ENCODE assay signal across 8 mouse cellular contexts in genomic region chr11:59506713-59507074, GRCm38 (mm10). TPM values are rescaled to one million over a fixed set of nuclear protein-coding genes. Genes with fewer than 3 reads are reported as not detected.
DNase-seq lines count a peak whose midpoint lies in the region; ATAC-seq lines count a peak whose summit lies in the region.

No protein-coding gene starts in this region.

- peak overlapping the region; percentile 93 for H3K4me2 ChIP-seq in neural tube, embryonic 11.5 days (ENCODE audit: low read depth)
- peak overlapping the region; percentile 89 for H3K4me2 ChIP-seq in liver, embryonic 11.5 days
- peak overlapping the region; percentile 89 for H3K4me2 ChIP-seq in stomach, embryonic 16.5 days (ENCODE audit: low read depth, low read length)

- H3K36me3 ChIP-seq in erythroblast, embryonic 14.5 days (ENCODE audit: control insufficient read depth), result peaks cover 20% of the 10 kb centered on the region
- H3K36me3 ChIP-seq in neural tube, embryonic 11.5 days (ENCODE audit: control insufficient read depth, insufficient read depth, low read length), result peaks cover 9% of the 10 kb centered on the region
- peaks cover 22% of the 10 kb centered on the region for H3K36me3 ChIP-seq in liver, embryonic 11.5 days (ENCODE audit: control insufficient read depth, insufficient read depth, low read length)
- H3K36me3 ChIP-seq in stomach, embryonic 16.5 days (ENCODE audit: control insufficient read depth, insufficient read depth, low read length), result peaks cover 19% of the 10 kb centered on the region

- ATAC-seq in erythroblast, adult 5-6 weeks (replicated peaks; ENCODE audit: low FRiP score, poor library complexity, severe bottlenecking), result no peak
- no peak; the same call in 1 of the 2 replicates for ATAC-seq in neural tube, embryonic 11.5 days (ENCODE audit: insufficient read depth, low FRiP score, low TSS enrichment)
- no peak for ATAC-seq in liver, embryonic 11.5 days (replicated peaks; ENCODE audit: low FRiP score)
- ATAC-seq in stomach, embryonic 16.5 days (ENCODE audit: insufficient read depth, low FRiP score), result no peak; the same call in 1 of the 2 replicates

- under 1% methylated on average over 14 of the region's 14 CpGs for WGBS in neural tube, embryonic 11.5 days
- WGBS in liver, embryonic 11.5 days, result 6% methylated on average over 14 of the region's 14 CpGs
- 2% methylated on average over 14 of the region's 14 CpGs for WGBS in stomach, embryonic 16.5 days

- peaks cover 24% of the 10 kb centered on the region for H3K27me3 ChIP-seq in erythroblast, embryonic 14.5 days (ENCODE audit: control insufficient read depth)
- H3K27me3 ChIP-seq in neural tube, embryonic 11.5 days (ENCODE audit: control insufficient read depth, insufficient read depth, low read length), result no peaks in the 10 kb centered on the region
- H3K27me3 ChIP-seq in liver, embryonic 11.5 days (replicated peaks; ENCODE audit: control insufficient read depth, insufficient read depth, low read length), result no peaks in the 10 kb centered on the region
- no peaks in the 10 kb centered on the region for H3K27me3 ChIP-seq in stomach, embryonic 16.5 days (ENCODE audit: control insufficient read depth, insufficient read depth, low read length)

- peaks cover 20% of the 10 kb centered on the region for H3K4me1 ChIP-seq in erythroblast, embryonic 14.5 days (ENCODE audit: control insufficient read depth)
- H3K4me1 ChIP-seq in neural tube, embryonic 11.5 days (ENCODE audit: control insufficient read depth, insufficient read depth, low read length), result peaks cover 6% of the 10 kb centered on the region
- peaks cover 9% of the 10 kb centered on the region for H3K4me1 ChIP-seq in liver, embryonic 11.5 days (replicated peaks; ENCODE audit: control insufficient read depth, insufficient read depth, low read length)
- H3K4me1 ChIP-seq in stomach, embryonic 16.5 days (ENCODE audit: control insufficient read depth, insufficient read depth, low read length), result peaks cover 14% of the 10 kb centered on the region

- peak overlapping the region; percentile 71 for H3K4me3 ChIP-seq in erythroblast, embryonic 14.5 days (replicated peaks)
- H3K4me3 ChIP-seq in neural tube, embryonic 11.5 days (ENCODE audit: low read depth, low read length), result peak overlapping the region; percentile 83
- peak overlapping the region; percentile 88 for H3K4me3 ChIP-seq in liver, embryonic 11.5 days (ENCODE audit: low read depth, low read length)
- peak overlapping the region; percentile 94 for H3K4me3 ChIP-seq in stomach, embryonic 16.5 days (replicated peaks; ENCODE audit: low read length)

- peak overlapping the region; percentile 81 for H3K27ac ChIP-seq in neural tube, embryonic 11.5 days (ENCODE audit: low read depth, low read length)
- peak overlapping the region; percentile 84 for H3K27ac ChIP-seq in liver, embryonic 11.5 days (ENCODE audit: low read depth, low read length)
- peak overlapping the region; percentile 95 for H3K27ac ChIP-seq in stomach, embryonic 16.5 days (ENCODE audit: low read length)

- no peaks in the 10 kb centered on the region for H3K9me3 ChIP-seq in erythroblast, embryonic 14.5 days (ENCODE audit: control insufficient read depth, low read length)
- no peaks in the 10 kb centered on the region for H3K9me3 ChIP-seq in neural tube, embryonic 11.5 days (ENCODE audit: control insufficient read depth, low read length)
- H3K9me3 ChIP-seq in liver, embryonic 11.5 days (ENCODE audit: control insufficient read depth, low read length), result no peaks in the 10 kb centered on the region
- no peaks in the 10 kb centered on the region for H3K9me3 ChIP-seq in stomach, embryonic 16.5 days (replicated peaks; ENCODE audit: control insufficient read depth, low read length)

- DNase-seq in neural tube, embryonic 11.5 days (ENCODE audit: low spot score), result no peak
- no peak for DNase-seq in neural tube, embryonic 10.5 days (ENCODE audit: extremely low spot score, low spot score)
- no peak for DNase-seq in liver, embryonic 11.5 days (ENCODE audit: low spot score)
- no peak for DNase-seq in adrenal gland, adult 18-20 months (ENCODE audit: low spot score in 2 of 2)
- no peak for DNase-seq in cerebellum, postnatal 10 days

- peak overlapping the region; percentile 97 for H3K9ac ChIP-seq in neural tube, embryonic 11.5 days (ENCODE audit: low read length)
- H3K9ac ChIP-seq in liver, embryonic 11.5 days (ENCODE audit: low read depth, low read length), result peak overlapping the region; percentile 84
- H3K9ac ChIP-seq in stomach, embryonic 16.5 days (ENCODE audit: low read length), result peak overlapping the region; percentile 96

RNA-seq across cellular contexts. Expression of gene Zkscan17, which starts 19.9 kb away (rescaled TPM):
- 0.22 and 0.50 TPM in 2 replicates for polyA plus RNA-seq in erythroblast, embryonic 14.5 days (2012)
- total RNA-seq in erythroblast, adult 5-6 weeks (2015; ENCODE audit: low replicate concordance), result 1.3 and 3.5 TPM in 2 replicates
- 2.2 and 2.7 TPM in 2 replicates for total RNA-seq in erythroblast, adult 5-6 weeks (2017; ENCODE audit: low replicate concordance)
- polyA plus RNA-seq in neural tube, embryonic 11.5 days (2014; fragmentation: Nextera tagmentation; extraction: Ambion mirVana), result 26.0 and 27.9 TPM in 2 replicates
- 16.8 TPM in 2 replicates for polyA plus RNA-seq in liver, embryonic 11.5 days (2014; fragmentation: Nextera tagmentation; extraction: Ambion mirVana)
- 16.4 and 18.2 TPM in 2 replicates for polyA plus RNA-seq in stomach, embryonic 16.5 days (2015; fragmentation: Nextera tagmentation; extraction: Ambion mirVana)
- total RNA-seq in adrenal gland, adult 18-20 months (2021), result 10 to 100 TPM; 13.7 to 15.5 TPM

RNA-seq across cellular contexts. Expression of gene Zfp867, which starts 34.4 kb away (rescaled TPM):
- not detected in 2 replicates for polyA plus RNA-seq in erythroblast, embryonic 14.5 days (2012)
- total RNA-seq in erythroblast, adult 5-6 weeks (2015; ENCODE audit: low replicate concordance), result 0.77 TPM in 1 of 2 replicates, not detected in the other
- 0.51 TPM in 1 of 2 replicates, not detected in the other for total RNA-seq in erythroblast, adult 5-6 weeks (2017; ENCODE audit: low replicate concordance)
- 10.1 and 11.6 TPM in 2 replicates for polyA plus RNA-seq in neural tube, embryonic 11.5 days (2014; fragmentation: Nextera tagmentation; extraction: Ambion mirVana)
- 3.2 and 3.6 TPM in 2 replicates for polyA plus RNA-seq in liver, embryonic 11.5 days (2014; fragmentation: Nextera tagmentation; extraction: Ambion mirVana)
- 6.7 and 6.8 TPM in 2 replicates for polyA plus RNA-seq in stomach, embryonic 16.5 days (2015; fragmentation: Nextera tagmentation; extraction: Ambion mirVana)
- 1 to 10 TPM; 3.7 TPM for total RNA-seq in adrenal gland, adult 18-20 months (2021)

RNA-seq across cellular contexts. Expression of gene Nlrp3, which starts 34.7 kb away (rescaled TPM):
- polyA plus RNA-seq in erythroblast, embryonic 14.5 days (2012), result 0.04 and 0.06 TPM in 2 replicates
- 5.9 TPM in 1 of 2 replicates, not detected in the other for total RNA-seq in erythroblast, adult 5-6 weeks (2015; ENCODE audit: low replicate concordance)
- 1.3 and 3.0 TPM in 2 replicates for total RNA-seq in erythroblast, adult 5-6 weeks (2017; ENCODE audit: low replicate concordance)
- polyA plus RNA-seq in neural tube, embryonic 11.5 days (2014; fragmentation: Nextera tagmentation; extraction: Ambion mirVana), result 0.11 and 0.14 TPM in 2 replicates
- 0.34 and 0.39 TPM in 2 replicates for polyA plus RNA-seq in liver, embryonic 11.5 days (2014; fragmentation: Nextera tagmentation; extraction: Ambion mirVana)
- polyA plus RNA-seq in stomach, embryonic 16.5 days (2015; fragmentation: Nextera tagmentation; extraction: Ambion mirVana), result 0.49 and 0.62 TPM in 2 replicates
- total RNA-seq in adrenal gland, adult 18-20 months (2021), result under 1 TPM; 0.96 to 0.99 TPM

RNA-seq across cellular contexts. Expression of gene Snap47, which starts 55.7 kb away (rescaled TPM):
- 0.51 and 0.58 TPM in 2 replicates for polyA plus RNA-seq in erythroblast, embryonic 14.5 days (2012)
- total RNA-seq in erythroblast, adult 5-6 weeks (2015; ENCODE audit: low replicate concordance), result 0.38 TPM in 1 of 2 replicates, not detected in the other
- 0.42 and 2.6 TPM in 2 replicates for total RNA-seq in erythroblast, adult 5-6 weeks (2017; ENCODE audit: low replicate concordance)
- 193 and 203 TPM in 2 replicates for polyA plus RNA-seq in neural tube, embryonic 11.5 days (2014; fragmentation: Nextera tagmentation; extraction: Ambion mirVana)
- 57.9 and 67.4 TPM in 2 replicates for polyA plus RNA-seq in liver, embryonic 11.5 days (2014; fragmentation: Nextera tagmentation; extraction: Ambion mirVana)
- polyA plus RNA-seq in stomach, embryonic 16.5 days (2015; fragmentation: Nextera tagmentation; extraction: Ambion mirVana), result 99.0 and 101 TPM in 2 replicates
- 10 to 100 TPM; 72.5 to 92.1 TPM for total RNA-seq in adrenal gland, adult 18-20 months (2021)

RNA-seq across cellular contexts. Expression of gene Jmjd4, which starts 56.8 kb away (rescaled TPM):
- 0.17 and 0.33 TPM in 2 replicates for polyA plus RNA-seq in erythroblast, embryonic 14.5 days (2012)
- 0.38 and 2.1 TPM in 2 replicates for total RNA-seq in erythroblast, adult 5-6 weeks (2015; ENCODE audit: low replicate concordance)
- total RNA-seq in erythroblast, adult 5-6 weeks (2017; ENCODE audit: low replicate concordance), result 0.70 and 1.7 TPM in 2 replicates
- polyA plus RNA-seq in neural tube, embryonic 11.5 days (2014; fragmentation: Nextera tagmentation; extraction: Ambion mirVana), result 14.7 and 15.3 TPM in 2 replicates
- 10.8 and 12.7 TPM in 2 replicates for polyA plus RNA-seq in liver, embryonic 11.5 days (2014; fragmentation: Nextera tagmentation; extraction: Ambion mirVana)
- 9.0 and 9.3 TPM in 2 replicates for polyA plus RNA-seq in stomach, embryonic 16.5 days (2015; fragmentation: Nextera tagmentation; extraction: Ambion mirVana)
- total RNA-seq in adrenal gland, adult 18-20 months (2021), result 10 to 100 TPM in 1 of 2 experiments, 1 to 10 TPM in 1; 9.7 to 10.7 TPM

Comparison
In these comparisons a context has a peak if more than half of its experiments do, and no peak if none do; other contexts are left out.
1. RNA of gene Zkscan17, which starts 19.9 kb away (polyA plus RNA-seq): 26.0 to 27.9 TPM in neural tube, embryonic 11.5 days, 16.8 TPM in liver, embryonic 11.5 days and 16.4 to 18.2 TPM in stomach, embryonic 16.5 days; 0.22 to 0.50 TPM in erythroblast, embryonic 14.5 days; every median in the first group is over 10 times any median in the second.
2. Peak in every context shown above with its lines, with median percentiles within 50 percentile points of each other: H3K4me3 ChIP-seq, H3K27ac ChIP-seq, H3K4me2 ChIP-seq and H3K9ac ChIP-seq.